Mouse (Mus musculus) T-helper 17 cell (primary cell): ENCODE measurements around the gene Chrd.

Source experiments
- in situ Hi-C, 2 experiments: fragments of 300-600 bp; cut with MboI, MseI; formaldehyde crosslinking; loops; 1 replicate in 1 of 2; 2 replicates in 1 of 2; pipeline ENCODE4 v1.15.1; 2025; ENCODE audit warnings: high pct_unique_total_duplicates in 2 of 2

Gene Chrd

DNA sequence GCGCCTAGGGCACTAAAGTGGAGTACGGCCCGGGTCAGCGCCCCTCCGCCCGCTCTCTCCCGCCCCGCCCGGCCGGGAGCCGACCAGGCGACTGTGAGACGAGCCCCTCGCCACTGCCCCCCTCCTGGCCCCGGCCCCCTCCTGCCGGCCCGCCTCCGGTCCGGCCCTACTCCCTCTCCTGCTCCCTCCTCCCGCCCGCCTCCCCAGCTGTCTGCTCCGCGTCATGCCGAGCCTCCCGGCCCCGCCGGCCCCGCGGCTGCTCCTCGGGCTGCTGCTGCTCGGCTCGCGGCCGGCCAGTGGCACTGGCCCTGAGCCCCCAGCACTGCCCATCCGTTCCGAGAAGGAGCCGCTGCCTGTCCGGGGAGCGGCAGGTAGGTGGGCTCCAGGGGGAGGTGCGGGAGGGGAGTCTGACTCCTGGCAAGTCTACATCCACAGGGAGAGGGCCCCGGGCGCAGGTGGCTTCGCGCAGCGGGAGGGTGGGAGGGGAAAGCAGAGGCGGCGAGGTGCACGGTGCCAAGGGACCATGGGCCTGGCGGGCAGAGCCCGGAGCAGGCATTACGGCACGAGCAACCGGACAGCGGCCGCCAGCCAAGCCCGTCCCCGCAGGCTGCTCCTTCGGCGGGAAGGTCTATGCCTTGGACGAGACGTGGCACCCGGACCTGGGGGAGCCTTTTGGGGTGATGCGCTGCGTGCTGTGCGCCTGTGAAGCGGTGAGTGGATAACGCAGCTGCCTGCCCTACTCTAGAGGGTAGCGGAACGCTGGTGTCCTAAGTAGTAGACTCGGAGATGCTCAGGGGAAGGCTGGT lies at the start of gene Chrd:
Chrd (plus strand) TSS at position 203 of the 806 bp plus-strand sequence.
- in situ Hi-C loops = no loop called here

DNA sequence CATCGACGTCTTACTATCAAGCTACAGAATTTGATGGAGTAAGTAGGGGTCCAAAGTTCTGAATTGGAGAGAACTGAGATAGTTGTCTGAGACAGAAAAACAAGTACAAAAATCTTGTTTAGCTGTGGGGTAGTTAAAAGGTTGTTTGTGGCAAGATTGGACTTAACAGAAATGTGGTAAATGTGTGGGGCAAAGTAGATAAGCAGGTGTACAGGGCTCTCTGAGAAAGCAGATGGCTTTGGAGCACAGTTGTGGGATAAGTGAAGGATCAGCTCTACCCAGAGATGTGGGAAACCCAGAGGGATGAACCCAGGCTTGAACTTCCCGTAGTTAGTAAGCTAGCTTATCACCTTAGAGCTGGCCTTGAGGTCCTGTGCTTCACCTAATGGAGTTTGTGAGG lies 42.2 kb upstream of the Chrd start:
- in situ Hi-C loops = loop anchor here in 1 of 2 experiments (25.0 kb wide), 1 partner anchor 1547 kb away; no protein-coding TSS in a partner anchor

DNA sequence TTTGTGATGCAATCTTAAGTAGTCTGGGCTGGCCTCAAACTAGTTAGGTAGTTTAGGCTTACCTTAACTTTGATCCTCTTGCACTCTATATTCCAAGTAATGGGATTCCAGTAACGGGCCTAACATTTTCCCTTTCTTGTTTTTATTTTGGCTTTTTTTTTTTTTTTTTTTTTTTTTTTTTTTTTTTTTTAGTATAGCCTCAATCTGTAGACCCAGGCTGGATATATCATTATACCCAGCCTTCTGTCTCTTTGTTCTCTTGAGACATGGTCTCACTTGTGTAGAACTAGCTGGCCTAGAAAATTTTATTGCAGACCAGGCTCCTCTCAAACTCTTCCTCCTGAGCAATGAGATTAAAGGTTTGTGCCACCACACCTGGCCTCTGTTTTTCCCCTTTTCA lies 41.3 kb upstream of the Chrd start:
- in situ Hi-C loops = loop anchor here in 1 of 2 experiments (25.0 kb wide), 1 partner anchor 1546 kb away; no protein-coding TSS in a partner anchor

DNA sequence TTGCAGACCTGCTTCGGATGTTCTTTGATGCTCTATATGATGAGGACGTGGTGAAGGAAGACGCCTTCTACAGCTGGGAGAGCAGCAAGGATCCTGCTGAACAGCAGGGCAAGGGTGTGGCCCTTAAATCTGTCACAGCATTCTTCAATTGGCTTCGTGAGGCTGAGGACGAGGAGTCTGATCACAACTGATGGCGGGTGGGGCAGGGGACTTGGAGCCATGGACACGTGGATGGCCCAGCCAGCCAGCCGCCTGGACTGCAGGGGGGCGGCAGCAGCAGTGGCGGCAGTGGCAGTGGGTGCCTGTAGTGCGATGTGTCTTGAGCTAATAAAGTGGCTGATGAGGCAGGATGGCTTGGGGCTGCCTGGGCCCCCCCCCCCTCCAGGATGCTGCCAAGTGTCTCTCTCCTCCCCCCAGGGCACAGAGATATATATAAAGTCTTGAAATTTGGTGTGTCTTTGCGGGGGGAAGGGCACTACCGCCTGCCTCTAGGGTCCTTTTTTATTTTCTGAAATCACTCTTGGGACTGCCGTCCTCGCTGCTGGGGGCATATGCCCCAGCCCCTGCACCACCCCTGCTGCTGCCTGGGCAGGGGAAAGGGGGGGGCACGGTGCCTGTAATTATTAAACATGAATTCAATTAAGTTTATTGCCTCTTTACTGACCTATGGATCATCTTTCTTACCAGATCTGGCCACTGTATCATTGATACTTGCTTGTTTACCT lies 40.5 kb upstream of the Chrd start:
- in situ Hi-C loops = loop anchor here in 1 of 2 experiments (25.0 kb wide), 1 partner anchor 1545 kb away; no protein-coding TSS in a partner anchor

DNA sequence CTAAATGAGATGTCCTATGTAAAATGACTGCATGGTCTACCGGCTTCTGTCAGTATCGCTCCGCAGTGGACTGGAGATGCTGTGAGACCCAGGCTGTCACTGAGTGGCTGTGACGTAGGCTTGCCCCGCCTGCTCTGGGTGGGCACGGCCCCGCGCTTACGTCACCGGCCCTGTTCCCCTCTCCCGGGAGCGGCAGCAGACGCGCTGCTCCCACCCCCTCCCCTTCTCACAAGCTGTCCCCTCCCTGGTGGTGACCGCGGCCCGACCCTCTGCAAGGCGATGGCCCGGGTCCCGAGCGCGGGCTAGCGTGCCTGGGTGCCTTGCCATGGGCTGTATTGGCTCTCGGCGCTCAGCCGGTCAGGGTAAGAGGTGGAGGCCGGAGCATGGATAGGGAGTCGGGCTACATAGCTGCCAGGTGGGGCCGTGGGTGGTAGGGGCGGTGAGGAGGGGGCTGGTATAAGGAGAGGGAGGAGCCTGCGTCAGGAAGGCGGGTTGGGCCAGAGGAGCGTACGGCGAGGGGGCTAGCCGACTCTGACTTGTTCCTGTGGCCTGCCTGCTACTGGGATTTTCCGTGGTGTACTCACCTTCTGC lies 39.7 kb upstream of the Chrd start, which contains the start of gene Fam131a:
Fam131a (plus strand) TSS at position 131 of the 591 bp plus-strand sequence.
- in situ Hi-C loops = loop anchor here in 1 of 2 experiments (25.0 kb wide), 1 partner anchor 1544 kb away; no protein-coding TSS in a partner anchor

DNA sequence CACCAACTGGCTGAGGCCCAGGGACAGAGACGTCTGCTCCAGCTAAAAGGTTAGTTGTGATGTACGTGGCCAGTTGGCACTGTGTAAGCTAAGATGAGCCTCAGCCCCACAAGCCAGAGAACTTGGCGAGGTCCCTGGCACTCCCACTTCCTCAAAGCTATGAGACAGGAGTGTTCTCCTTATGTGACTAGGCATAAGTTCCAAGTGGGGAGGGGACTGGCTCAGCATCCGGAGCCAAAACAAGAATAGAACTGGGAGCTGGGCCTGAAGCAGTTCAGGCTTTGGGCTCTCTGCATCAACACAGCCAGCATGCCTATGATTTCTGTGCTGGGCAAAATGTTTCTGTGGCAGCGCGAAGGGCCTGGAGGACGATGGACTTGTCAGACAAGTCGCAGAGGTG lies 38.1 kb upstream of the Chrd start:
- in situ Hi-C loops = loop anchor here in 1 of 2 experiments (25.0 kb wide), 1 partner anchor 1543 kb away; no protein-coding TSS in a partner anchor

DNA sequence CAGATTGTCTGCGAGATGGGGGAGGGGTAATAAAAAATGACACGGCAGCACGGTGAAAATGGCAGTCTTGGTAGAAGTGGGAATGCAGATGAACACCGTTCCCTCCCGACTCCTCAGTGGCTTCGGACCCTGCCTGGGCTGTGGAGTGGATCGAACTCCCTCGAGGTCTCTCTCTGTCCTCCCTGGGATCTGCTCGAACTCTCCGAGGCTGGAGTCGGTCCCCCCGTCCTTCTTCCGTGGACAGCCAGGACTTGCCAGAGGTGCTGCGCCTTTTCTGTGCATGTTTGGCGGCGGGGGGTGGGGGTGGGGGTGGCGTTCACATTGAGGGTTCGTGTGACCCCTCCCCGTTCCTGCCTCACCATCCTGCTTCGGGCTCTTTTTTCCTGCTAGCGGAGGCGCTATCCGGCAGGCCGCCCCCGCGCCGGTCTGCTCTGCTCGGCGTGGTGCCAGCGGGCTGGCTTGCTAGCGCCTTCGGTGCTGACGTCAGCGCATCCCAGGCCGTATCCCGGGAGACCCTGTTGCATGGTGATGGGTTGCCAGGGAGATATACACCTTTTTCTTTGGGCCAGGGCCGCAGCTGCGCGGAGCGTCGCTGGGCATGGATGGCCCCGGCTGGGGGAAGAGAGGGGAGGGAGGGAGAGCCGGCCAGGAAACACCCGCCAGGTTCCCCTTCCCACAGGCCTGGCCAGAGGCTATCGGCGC lies 37.2 kb upstream of the Chrd start:
- in situ Hi-C loops = loop anchor here in 1 of 2 experiments (25.0 kb wide), 1 partner anchor 1542 kb away; no protein-coding TSS in a partner anchor

DNA sequence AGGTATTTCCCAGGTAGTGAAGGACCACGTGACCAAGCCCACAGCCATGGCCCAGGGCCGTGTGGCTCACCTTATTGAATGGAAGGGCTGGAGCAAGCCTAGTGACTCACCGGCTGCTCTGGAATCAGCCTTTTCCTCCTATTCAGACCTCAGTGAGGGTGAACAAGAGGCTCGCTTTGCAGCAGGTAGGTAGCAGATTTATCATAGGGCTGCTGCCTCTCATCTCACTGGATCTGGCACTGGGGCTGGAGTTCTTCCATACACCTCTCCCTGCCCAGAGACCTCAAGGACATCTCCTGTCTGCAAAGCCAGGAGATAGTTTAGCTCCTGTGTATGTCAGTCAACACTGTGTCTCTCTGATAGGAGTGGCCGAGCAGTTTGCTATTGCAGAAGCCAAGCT lies 33.7 kb upstream of the Chrd start:
- in situ Hi-C loops = loop anchor here in 1 of 2 experiments (25.0 kb wide), 1 partner anchor 1538 kb away; no protein-coding TSS in a partner anchor

DNA sequence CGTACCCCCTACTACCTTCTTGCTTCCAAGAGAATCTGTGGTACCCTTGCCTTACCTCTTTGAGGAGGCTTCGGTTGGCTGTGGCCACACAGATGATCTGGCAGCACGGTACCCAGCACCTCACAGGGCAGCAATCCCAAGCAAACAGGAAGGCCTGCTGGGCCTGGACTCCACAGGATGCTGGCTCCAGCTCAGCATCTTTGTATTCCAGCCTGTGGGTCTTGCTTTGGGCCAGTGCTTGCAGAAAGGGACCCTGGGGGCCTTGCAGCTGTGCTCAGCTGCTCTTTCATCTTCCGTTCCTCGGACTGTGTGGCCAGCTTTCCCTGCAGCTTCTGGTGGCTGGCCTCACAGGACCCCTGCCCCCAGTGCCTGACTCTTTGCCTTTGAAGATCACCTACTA lies 32.9 kb upstream of the Chrd start:
- in situ Hi-C loops = no loop called here

DNA sequence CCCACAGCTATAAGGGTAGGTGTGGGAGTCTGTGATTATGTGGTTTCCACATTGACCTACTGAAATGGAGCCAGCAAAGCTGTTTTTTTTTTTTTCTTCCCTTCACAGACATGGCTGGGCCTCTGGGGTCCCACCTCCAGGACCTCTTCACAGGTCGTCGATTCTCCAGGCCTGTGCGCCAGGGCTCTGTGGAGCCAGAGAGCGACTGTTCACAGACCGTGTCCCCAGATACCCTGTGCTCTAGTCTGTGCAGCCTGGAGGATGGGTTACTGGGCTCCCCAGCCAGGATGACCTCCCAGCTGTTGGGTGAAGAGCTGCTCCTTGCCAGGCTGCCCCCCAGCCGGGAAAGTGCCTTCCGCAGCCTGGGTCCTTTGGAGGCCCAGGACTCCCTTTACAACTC lies 31.6 kb upstream of the Chrd start:
- in situ Hi-C loops = no loop called here

DNA sequence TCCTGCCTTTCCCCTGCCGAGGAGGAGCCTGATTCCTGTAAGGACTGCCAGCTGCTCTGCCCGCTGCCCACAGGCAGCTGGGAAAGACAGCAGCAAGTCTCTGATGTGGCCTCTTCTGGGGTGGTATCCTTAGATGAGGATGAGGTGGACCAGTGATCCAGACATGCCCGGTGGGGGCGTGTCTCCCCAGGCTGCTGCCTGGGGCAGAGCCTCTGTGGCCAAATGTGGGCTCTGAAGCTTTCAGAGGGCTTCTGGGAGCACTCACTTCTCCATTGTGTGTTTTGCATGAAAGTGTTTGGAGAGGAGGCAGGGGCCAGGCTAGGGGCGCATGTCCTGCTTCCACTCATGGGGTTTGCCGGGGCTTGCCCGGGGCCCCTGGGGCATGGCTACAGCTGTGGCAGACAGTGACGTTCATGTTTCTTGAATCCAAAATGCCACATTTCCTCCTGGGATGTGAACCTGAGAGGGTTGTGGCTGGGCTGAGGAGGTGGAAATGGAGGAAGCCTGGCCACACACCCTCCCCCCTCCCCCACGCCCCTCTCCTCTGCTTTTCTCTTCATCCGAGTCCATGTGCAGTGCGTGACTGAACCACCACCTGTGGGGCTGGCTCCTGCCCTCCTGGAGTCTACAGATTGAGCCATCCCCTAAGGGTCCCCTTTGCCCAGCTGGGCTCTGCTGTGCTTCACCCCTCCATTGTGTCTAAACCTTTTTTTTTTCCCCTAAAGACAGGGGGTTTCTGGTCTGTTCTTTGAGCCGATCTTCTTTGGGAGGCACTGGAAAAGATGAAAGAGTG lies 31.0 kb upstream of the Chrd start:
- in situ Hi-C loops = no loop called here

DNA sequence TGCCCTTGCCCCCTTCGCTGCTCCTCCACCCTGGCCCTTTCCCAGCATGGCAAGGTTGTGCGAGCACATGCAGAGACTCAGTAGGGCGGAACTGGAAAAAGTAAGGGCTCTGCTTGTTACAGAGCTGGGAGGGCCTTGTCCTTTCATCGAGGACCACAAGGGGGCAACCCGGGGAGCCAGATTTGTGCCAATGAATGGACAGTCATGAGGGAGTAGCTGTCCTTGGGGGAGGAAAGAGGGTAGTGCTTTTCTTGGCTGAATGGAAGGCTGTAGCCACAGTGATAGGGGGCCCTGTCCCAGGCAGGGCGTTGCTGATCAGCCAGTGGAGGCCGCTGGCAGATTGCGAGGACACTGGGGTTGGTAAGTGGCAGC lies 30.4 kb upstream of the Chrd start:
- in situ Hi-C loops = no loop called here

DNA sequence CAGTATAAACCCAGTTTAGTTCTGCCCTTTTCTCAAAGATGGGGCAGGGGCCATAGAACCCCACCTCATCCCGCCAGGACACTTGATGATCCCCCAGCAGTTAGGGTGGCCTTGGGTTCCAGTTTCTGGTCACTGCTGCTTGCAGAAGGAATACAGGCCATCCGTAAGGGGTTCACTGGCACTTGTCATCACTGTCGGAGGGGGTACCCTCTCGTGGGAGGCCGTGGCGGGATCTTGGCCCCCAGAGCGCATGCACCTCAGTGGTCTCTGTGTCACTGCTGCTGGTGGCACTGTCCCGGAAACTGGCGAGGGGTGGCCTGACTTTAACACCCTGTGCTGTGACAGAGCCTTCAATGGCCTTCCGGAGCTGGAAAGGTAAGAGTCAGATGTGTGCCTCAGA lies 29.9 kb upstream of the Chrd start:
- in situ Hi-C loops = no loop called here

DNA sequence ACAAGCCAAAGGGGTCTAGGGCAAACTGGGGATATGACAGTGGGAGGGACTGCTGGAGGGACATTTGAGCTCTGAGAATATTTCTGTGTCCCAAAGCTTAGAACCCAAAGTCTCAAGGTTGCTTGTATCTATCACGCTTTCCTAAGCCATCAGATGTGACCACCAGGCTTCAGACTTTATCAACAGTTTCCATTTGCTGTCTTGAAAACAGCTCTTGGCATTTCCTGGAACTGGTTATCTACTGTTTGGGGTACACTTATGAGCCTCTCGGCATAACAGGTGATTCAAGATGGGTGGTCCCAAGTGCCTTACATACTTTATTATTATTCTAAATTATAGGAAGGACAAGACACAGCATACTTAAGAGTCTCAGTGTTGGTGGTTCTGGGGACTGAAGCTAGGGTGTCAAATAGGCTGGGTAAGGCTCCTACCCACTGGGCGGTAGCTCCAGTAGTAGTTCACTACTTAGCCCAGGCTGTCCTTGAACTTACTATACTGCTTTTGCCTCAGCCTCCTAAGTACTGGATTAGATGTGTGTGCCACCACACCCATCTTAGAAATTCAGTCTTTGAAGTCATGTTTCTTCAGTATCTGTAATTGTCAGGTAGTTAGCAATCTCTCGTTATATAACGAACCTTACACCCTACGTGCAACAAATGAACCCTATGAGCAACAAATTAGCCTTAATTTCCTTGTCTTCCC lies 29.1 kb upstream of the Chrd start:
- in situ Hi-C loops = no loop called here

DNA sequence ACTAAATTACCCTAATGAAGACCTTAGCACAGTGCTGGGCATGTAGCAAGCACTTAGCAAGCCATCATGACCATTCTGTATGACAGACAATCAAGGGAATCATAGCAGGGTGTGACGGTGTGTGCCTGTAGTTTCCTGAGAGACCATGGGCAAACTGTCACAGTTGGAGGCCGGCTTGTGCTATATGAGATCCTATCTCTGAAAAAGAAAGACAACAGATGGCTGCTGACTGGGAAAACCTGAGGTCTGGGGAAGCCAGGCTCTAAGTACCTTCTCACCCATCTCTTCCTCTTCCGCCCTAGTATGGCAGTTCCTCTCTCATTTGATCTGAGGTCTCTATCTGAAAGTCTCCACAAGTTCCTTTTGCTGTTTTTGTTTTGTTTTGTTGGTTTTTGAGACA lies 27.1 kb upstream of the Chrd start:
- in situ Hi-C loops = no loop called here

DNA sequence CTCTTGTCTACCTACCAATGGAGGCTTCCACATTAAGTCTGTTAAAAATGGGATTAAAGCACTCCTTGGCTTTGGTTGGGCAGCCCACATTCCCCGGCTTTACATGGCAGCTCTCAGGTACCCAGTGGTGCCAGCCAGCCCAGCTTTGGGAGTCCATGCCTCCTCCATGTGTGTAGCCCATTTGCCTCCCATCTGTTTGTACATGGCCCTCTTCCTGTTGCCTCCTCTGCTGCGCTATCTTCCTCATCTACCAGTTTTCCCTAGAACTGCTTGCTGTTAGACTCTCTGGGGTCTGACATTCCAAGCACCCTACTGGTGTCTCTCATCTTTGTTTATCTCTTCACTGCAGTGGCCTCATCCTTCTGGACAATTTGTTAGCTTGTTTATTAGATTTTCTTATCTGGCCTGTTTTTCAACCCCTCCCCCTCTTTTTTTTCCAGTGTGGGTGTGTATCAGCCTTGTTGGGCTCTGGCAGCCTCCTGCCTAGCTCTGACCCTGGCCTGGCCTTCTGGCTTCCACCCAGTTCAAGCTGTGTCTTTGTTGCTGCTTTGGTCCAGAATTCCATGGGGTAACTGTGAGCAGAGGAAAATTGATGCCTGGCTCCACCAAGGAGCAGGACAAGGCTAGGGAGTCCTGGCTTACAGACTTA lies 26.4 kb upstream of the Chrd start:
- in situ Hi-C loops = no loop called here

DNA sequence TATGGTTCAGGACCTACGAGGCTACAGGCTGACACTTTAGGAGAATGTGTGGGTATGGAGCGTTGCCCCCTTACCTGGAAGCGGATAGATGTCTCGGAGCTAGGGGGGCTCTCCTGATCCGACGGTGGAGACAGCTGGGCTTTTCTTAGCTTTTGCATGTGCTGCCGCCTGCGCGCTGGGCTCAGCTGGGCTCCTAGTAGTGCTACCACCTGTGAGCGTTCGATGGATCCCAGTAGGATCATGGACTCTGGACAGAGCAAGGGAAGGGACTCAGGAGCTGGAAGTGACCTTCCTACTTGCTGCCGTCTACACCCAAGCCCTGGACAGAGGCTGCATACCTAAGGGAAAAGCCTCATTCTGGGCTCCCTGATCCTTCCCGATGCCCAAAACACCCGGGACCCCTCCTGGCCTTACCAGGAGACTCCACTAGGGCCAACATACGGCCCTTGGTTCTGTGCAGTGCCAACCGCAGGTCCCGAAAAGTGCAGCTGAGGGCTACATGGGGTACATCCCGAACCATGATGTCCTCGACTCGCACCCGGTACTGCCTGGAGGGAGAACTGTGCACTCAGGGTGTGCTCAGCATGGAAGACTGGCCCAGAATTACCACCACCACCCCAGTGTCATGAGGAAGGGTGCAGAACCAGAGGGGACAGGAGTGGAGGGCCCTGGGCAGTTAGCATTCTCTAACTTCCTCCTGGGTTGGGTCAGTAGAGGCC lies 24.5 kb upstream of the Chrd start:
- in situ Hi-C loops = no loop called here

DNA sequence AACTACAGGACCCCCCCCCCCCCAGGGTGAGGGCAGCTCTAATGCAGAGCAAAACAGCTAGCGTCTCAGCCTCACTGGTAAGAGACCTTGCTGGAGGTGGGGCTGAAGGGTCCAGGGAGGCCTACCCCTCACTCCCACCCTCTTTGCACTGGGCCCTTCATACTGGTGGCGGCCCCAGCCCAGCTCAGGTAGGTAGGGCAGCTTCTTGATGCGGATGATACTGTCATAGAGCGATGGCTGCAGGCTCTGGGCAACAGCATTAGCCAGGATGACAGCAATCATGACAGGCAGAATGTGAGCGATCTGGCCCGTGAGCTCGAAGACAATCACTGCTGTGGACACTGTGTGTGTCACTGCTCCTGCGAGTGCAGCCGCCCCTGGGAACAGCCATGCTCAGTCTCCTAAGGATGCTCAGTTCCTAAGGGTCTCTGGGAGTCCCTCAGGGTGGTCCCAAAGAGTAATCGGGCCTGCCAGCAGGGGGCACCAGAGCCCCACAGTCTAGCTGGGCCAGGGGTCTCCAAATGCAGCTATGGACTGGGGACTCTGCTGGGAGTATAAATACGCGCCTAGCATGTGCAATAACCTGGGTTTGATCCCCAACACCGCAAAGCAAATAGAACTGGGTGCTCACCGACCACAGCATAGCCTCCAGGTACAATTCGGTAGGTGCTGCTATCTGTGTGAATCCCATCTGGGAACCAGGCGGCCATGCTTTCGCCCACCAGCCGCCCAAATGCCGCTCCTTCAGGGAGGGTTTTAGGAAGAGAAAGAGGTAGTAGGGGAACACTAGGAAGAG lies 23.8 kb upstream of the Chrd start:
- in situ Hi-C loops = no loop called here
